Mouse (Mus musculus) MEL (cell line): ENCODE measurements at regions not wholly inside any gene's neighbourhood (a gene's known extent, or its start where the extent isn't known, plus 50 kb on each side); places are given as distances from the start of the nearest gene placed in this dataset.

Experiments used
- DNase-seq: peaks from one replicate; pipeline ENCODE4 v3.0.0; 2011; ENCODE audit warnings: low read depth, low spot score
- H3K27ac ChIP-seq: 2 replicates; pipeline ENCODE4 v1.5.1; 2012; ENCODE audit warnings: low read depth, mild to moderate bottlenecking, control low read depth, low read length, moderate library complexity; ENCODE audit not compliant: control insufficient read depth
- H3K27me3 ChIP-seq, 2 experiments: fragments of 150-350 bp in 1 of 2; sonication (generic) in 1 of 2; 2 replicates each; pipeline ENCODE4 v1.6.1; 2012; ENCODE audit warnings: low read length in 2 of 2, mild to moderate bottlenecking in 2 of 2, improper control_type of control experiment in 1 of 2, moderate library complexity in 1 of 2; ENCODE audit not compliant: insufficient read depth in 2 of 2, control insufficient read depth in 1 of 2
- H3K36me3 ChIP-seq, 2 experiments: 2 replicates each; pipeline ENCODE4 v1.6.1; 2012 to 2014; ENCODE audit warnings: low read length in 2 of 2, improper control_type of control experiment in 1 of 2, inconsistent platforms in 1 of 2, mild to moderate bottlenecking in 1 of 2; ENCODE audit not compliant: insufficient read depth in 2 of 2, control insufficient read depth in 1 of 2
- H3K4me1 ChIP-seq, 2 experiments: fragments of 150-350 bp in 1 of 2; sonication (generic) in 1 of 2; 2 replicates each; pipeline ENCODE4 v1.6.1; 2012; ENCODE audit warnings: low read length in 2 of 2, improper control_type of control experiment in 1 of 2, mild to moderate bottlenecking in 1 of 2; ENCODE audit not compliant: insufficient read depth in 2 of 2, control insufficient read depth in 1 of 2
- H3K4me3 ChIP-seq, 2 experiments: fragments of 150-350 bp in 1 of 2; sonication (generic) in 1 of 2; 2 replicates each; pipeline ENCODE4 v1.5.1; 2012; ENCODE audit warnings: low read depth in 2 of 2, low read length in 2 of 2, mild to moderate bottlenecking in 2 of 2, moderate library complexity in 2 of 2, control low read depth in 1 of 2, improper control_type of control experiment in 1 of 2; ENCODE audit not compliant: control insufficient read depth in 1 of 2, insufficient read depth in 1 of 2
- H3K79me2 ChIP-seq: 2 replicates; pipeline ENCODE4 v1.6.1; 2012; ENCODE audit warnings: mild to moderate bottlenecking, low read length, moderate library complexity; ENCODE audit not compliant: control insufficient read depth, poor library complexity, insufficient read depth
- H3K9ac ChIP-seq: 2 replicates; pipeline ENCODE4 v1.6.1; 2012; ENCODE audit warnings: low read depth, mild to moderate bottlenecking, control low read depth, low read length, moderate library complexity; ENCODE audit not compliant: control insufficient read depth, poor library complexity, severe bottlenecking
- H3K9me3 ChIP-seq: fragments of 150-350 bp; sonication (generic); replicated peaks from 2 replicates; pipeline ENCODE4 v1.6.1; 2012; ENCODE audit warnings: mild to moderate bottlenecking, low read length, improper control_type of control experiment, moderate library complexity; ENCODE audit not compliant: insufficient read depth
- BHLHE40 ChIP-seq: IDR thresholded peaks from 2 replicates; pipeline ENCODE4 v1.6.1; 2012; ENCODE audit warnings: low read depth, mild to moderate bottlenecking, inconsistent platforms, low read length, improper control_type of control experiment, borderline replicate concordance
- CTCF ChIP-seq, 3 experiments: IDR thresholded peaks in 2 of 3; conservative IDR thresholded peaks in 1 of 3; 2 replicates each; pipeline ENCODE4 v1.5.1; 2011 to 2012; ENCODE audit warnings: low read length in 3 of 3, low read depth in 2 of 3, mild to moderate bottlenecking in 2 of 3, improper control_type of control experiment in 1 of 3, inconsistent platforms in 1 of 3, mixed read lengths in 1 of 3, moderate library complexity in 1 of 3; ENCODE audit not compliant: control insufficient read depth in 1 of 3, insufficient read depth in 1 of 3, poor library complexity in 1 of 3, severe bottlenecking in 1 of 3
- EP300 ChIP-seq, 2 experiments: IDR thresholded peaks; 2 replicates each; pipeline ENCODE4 v1.6.1; 2011; ENCODE audit warnings: improper control_type of control experiment in 2 of 2, low read length in 2 of 2, low read depth in 1 of 2, mild to moderate bottlenecking in 1 of 2
- ETS1 ChIP-seq: IDR thresholded peaks from 2 replicates; pipeline ENCODE4 v1.6.1; 2012; ENCODE audit warnings: low read depth, mild to moderate bottlenecking, inconsistent platforms, low read length, improper control_type of control experiment, moderate library complexity
- GABPA ChIP-seq: IDR thresholded peaks from 2 replicates; pipeline ENCODE4 v1.6.1; 2012; ENCODE audit warnings: low read depth, mild to moderate bottlenecking, inconsistent platforms, low read length, improper control_type of control experiment, moderate library complexity
- GATA1 ChIP-seq: IDR thresholded peaks from 2 replicates; pipeline ENCODE4 v1.6.1; 2011; ENCODE audit warnings: low read depth, low read length, improper control_type of control experiment
- JUND ChIP-seq: IDR thresholded peaks from 2 replicates; pipeline ENCODE4 v1.6.1; 2011; ENCODE audit warnings: low read depth, mild to moderate bottlenecking, improper control_type of control experiment, low read length
- KAT2A ChIP-seq: conservative IDR thresholded peaks from 2 replicates; pipeline ENCODE4 v1.6.1; 2012; ENCODE audit warnings: low read depth, low read length, improper control_type of control experiment, inconsistent platforms
- MAFK ChIP-seq: IDR thresholded peaks from 2 replicates; pipeline ENCODE4 v1.6.1; 2011; ENCODE audit warnings: low read depth, mild to moderate bottlenecking, low read length, improper control_type of control experiment, borderline replicate concordance
- MAX ChIP-seq: IDR thresholded peaks from 2 replicates; pipeline ENCODE4 v1.6.1; 2011; ENCODE audit warnings: low read length, improper control_type of control experiment
- MXI1 ChIP-seq: IDR thresholded peaks from 2 replicates; pipeline ENCODE4 v1.6.1; 2011; ENCODE audit warnings: mild to moderate bottlenecking, low read depth, low read length, improper control_type of control experiment
- MYB ChIP-seq: IDR thresholded peaks from 2 replicates; pipeline ENCODE4 v1.6.1; 2011; ENCODE audit warnings: mild to moderate bottlenecking, low read depth, low read length, improper control_type of control experiment
- NELFE ChIP-seq: IDR thresholded peaks from 2 replicates; pipeline ENCODE4 v1.6.1; 2011; ENCODE audit warnings: low read depth, low read length, improper control_type of control experiment
- POLR2A ChIP-seq, 2 experiments: IDR thresholded peaks; 2 replicates each; pipeline ENCODE4 v1.6.1; 2011 to 2012; ENCODE audit warnings: low read length in 2 of 2, mild to moderate bottlenecking in 2 of 2, control low read depth in 1 of 2, improper control_type of control experiment in 1 of 2, low read depth in 1 of 2, moderate library complexity in 1 of 2; ENCODE audit not compliant: control insufficient read depth in 1 of 2, insufficient read depth in 1 of 2, poor library complexity in 1 of 2
- POLR2AphosphoS2 ChIP-seq: IDR thresholded peaks from 2 replicates; pipeline ENCODE4 v1.6.1; 2011; ENCODE audit warnings: low read length, improper control_type of control experiment
- POLR2AphosphoS5 ChIP-seq: IDR thresholded peaks from 2 replicates; pipeline ENCODE4 v1.6.1; 2012; ENCODE audit warnings: low read depth, borderline replicate concordance, mild to moderate bottlenecking, inconsistent platforms, low read length, moderate library complexity, mixed read lengths
- RAD21 ChIP-seq: IDR thresholded peaks from 2 replicates; pipeline ENCODE4 v1.6.1; 2011; ENCODE audit warnings: mild to moderate bottlenecking, low read depth, low read length, improper control_type of control experiment
- SIN3A ChIP-seq: IDR thresholded peaks from 2 replicates; pipeline ENCODE4 v1.6.1; 2012; ENCODE audit warnings: low read length, improper control_type of control experiment, inconsistent platforms
- SMC3 ChIP-seq: IDR thresholded peaks from 2 replicates; pipeline ENCODE4 v1.6.1; 2011; ENCODE audit warnings: low read depth, low read length, improper control_type of control experiment
- TAL1 ChIP-seq: IDR thresholded peaks from 2 replicates; pipeline ENCODE4 v1.6.1; 2012; ENCODE audit warnings: mild to moderate bottlenecking, inconsistent platforms, low read length, moderate library complexity, mixed read lengths
- TBP ChIP-seq: IDR thresholded peaks from 2 replicates; pipeline ENCODE4 v1.8.0; 2011; ENCODE audit warnings: low read depth, low read length, improper control_type of control experiment
- TCF12 ChIP-seq: IDR thresholded peaks from 2 replicates; pipeline ENCODE4 v1.6.1; 2014; ENCODE audit warnings: low read depth, mild to moderate bottlenecking, inconsistent platforms, low read length, improper control_type of control experiment, moderate library complexity
- UBTF ChIP-seq: IDR thresholded peaks from 2 replicates; pipeline ENCODE4 v1.6.1; 2012; ENCODE audit warnings: low read depth, mild to moderate bottlenecking, inconsistent platforms, low read length, improper control_type of control experiment, moderate library complexity, borderline replicate concordance; ENCODE audit not compliant: insufficient read depth
- USF1 ChIP-seq: IDR thresholded peaks from 2 replicates; pipeline ENCODE4 v1.6.1; 2014; ENCODE audit warnings: low read depth, mild to moderate bottlenecking, inconsistent platforms, low read length, improper control_type of control experiment, moderate library complexity
- USF2 ChIP-seq, 2 experiments: IDR thresholded peaks; 2 replicates each; pipeline ENCODE4 v1.6.1; 2011 to 2012; ENCODE audit warnings: improper control_type of control experiment in 2 of 2, low read length in 2 of 2, borderline replicate concordance in 1 of 2, inconsistent platforms in 1 of 2, low read depth in 1 of 2, mild to moderate bottlenecking in 1 of 2; ENCODE audit not compliant: insufficient read depth in 1 of 2
- ZC3H11A ChIP-seq: IDR thresholded peaks from 2 replicates; pipeline ENCODE4 v1.6.1; 2012; ENCODE audit warnings: low read depth, mild to moderate bottlenecking, inconsistent platforms, low read length, improper control_type of control experiment

- TF ChIP-seq MAX, result no peak
- no peak for TF ChIP-seq POLR2A (IDR thresholded peaks at IDR 0.05; ENCODE audit: control insufficient read depth in 1 of 2, insufficient read depth in 1 of 2, low read depth in 1 of 2, low read length in 2 of 2, poor library complexity in 1 of 2)
- no peak for TF ChIP-seq KAT2A
- no peak for TF ChIP-seq TCF12
Measured at GRCm38 (mm10) chr19:14742361-14742760, 144.5 kb upstream of the Tle4 start.

DNA sequence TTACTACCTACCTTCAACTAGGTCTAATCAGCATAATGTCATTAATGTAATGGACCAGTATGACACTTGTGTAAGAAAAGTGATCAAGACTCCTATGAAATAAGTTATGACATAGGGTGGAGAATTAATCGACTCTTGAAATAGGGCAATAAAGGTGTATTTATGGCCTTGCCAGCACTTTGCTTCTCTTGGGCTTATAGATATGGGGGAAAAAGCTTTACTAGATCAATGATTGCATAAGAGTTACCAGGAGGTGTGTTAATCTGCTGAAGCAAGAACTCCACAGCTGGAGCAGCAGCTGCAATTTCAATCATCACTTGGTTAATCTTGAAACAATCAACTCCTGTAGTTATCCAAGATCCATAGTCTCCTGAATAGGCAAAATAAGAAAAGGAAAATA lies 143.1 kb upstream of the Tle4 start:
- Histone ChIP-seq H3K27ac (no peak overlapping the region), H3K9ac (no peak overlapping the region), H3K4me3 (no peak overlapping the region), H3K4me1 (no peaks in the 10 kb centered on the region)
- no peak for TF ChIP-seq JUND
- no peak for TF ChIP-seq TCF12
- no peak for TF ChIP-seq NELFE
- TF ChIP-seq MAX, result no peak
- TF ChIP-seq MYB, result no peak
- TF ChIP-seq BHLHE40, result no peak
- TF ChIP-seq TBP, result no peak
- no peak for TF ChIP-seq SMC3
- TF ChIP-seq USF2 (IDR thresholded peaks at IDR 0.05; ENCODE audit: borderline replicate concordance in 1 of 2, insufficient read depth in 1 of 2, low read depth in 1 of 2, low read length in 2 of 2), result no peak
- TF ChIP-seq TAL1, result no peak
- no peak for TF ChIP-seq SIN3A
- no peak for TF ChIP-seq GABPA
- TF ChIP-seq EP300 (IDR thresholded peaks at IDR 0.05; ENCODE audit: low read depth in 1 of 2, low read length in 2 of 2), result no peak
- no peak for TF ChIP-seq USF1
- TF ChIP-seq, all 39 proteins: peak for 0
- no peaks in the 10 kb centered on the region for H3K79me2 ChIP-seq
- H3K36me3 ChIP-seq, result no peaks in the 10 kb centered on the region
- DNase-seq, result no peak
- no peaks in the 10 kb centered on the region for H3K9me3 ChIP-seq
- H3K27me3 ChIP-seq, result no peaks in the 10 kb centered on the region

More at GRCm38 (mm10) chr19:14742361-14742760, 144.5 kb upstream of the Tle4 start:
- H3K9ac ChIP-seq, result no peak overlapping the region
- no peaks in the 10 kb centered on the region for H3K27me3 ChIP-seq
- no peaks in the 10 kb centered on the region for H3K4me1 ChIP-seq
- no peaks in the 10 kb centered on the region for H3K9me3 ChIP-seq
- no peak overlapping the region for H3K27ac ChIP-seq
- no peak overlapping the region for H3K4me3 ChIP-seq
- H3K36me3 ChIP-seq, result no peaks in the 10 kb centered on the region
- no peaks in the 10 kb centered on the region for H3K79me2 ChIP-seq
- no peak for DNase-seq

DNA sequence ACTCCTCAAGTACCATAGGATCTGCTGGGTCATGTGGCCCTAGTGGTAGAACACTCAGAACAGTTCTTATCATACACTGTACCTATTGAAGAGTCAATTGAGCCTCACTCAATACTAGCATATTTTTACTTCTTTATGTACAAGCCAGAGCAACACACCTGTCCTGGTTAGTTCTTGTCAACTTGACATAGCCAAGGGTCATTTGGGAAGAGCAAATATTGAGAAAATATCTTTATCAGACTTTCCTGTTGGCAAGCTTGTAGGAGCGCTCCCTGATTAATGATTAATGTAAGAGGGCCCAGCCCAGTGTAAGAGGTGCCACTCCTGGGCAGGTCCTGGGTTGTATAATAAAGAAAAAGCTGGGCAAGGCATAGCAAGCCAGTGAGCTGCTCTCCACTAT lies 142.3 kb upstream of the Tle4 start:
- TF ChIP-seq MAX (no peak), KAT2A (no peak), MAFK (no peak), POLR2AphosphoS5 (no peak), GATA1 (no peak), ZC3H11A (no peak), GABPA (no peak), MXI1 (no peak), POLR2A (IDR thresholded peaks at IDR 0.05; ENCODE audit: control insufficient read depth in 1 of 2, insufficient read depth in 1 of 2, low read depth in 1 of 2, low read length in 2 of 2, poor library complexity in 1 of 2) (no peak), POLR2AphosphoS2 (no peak), UBTF (no peak), BHLHE40 (no peak), TBP (no peak), RAD21 (no peak), MYB (no peak), CTCF (IDR thresholded peaks at IDR 0.05 in 2 of 3, conservative IDR thresholded peaks at IDR 0.05 in 1 of 3; ENCODE audit: control insufficient read depth in 1 of 3, insufficient read depth in 1 of 3, low read depth in 2 of 3, low read length in 3 of 3, poor library complexity in 1 of 3, severe bottlenecking in 1 of 3) (no peak), ETS1 (no peak)
- TF ChIP-seq, all 39 proteins: peak for 0
- Histone ChIP-seq H3K79me2 (no peaks in the 10 kb centered on the region), H3K9me3 (no peaks in the 10 kb centered on the region), H3K36me3 (no peaks in the 10 kb centered on the region), H3K9ac (no peak overlapping the region), H3K27ac (no peak overlapping the region), H3K27me3 (no peaks in the 10 kb centered on the region), H3K4me1 (no peaks in the 10 kb centered on the region), H3K4me3 (no peak overlapping the region)
- no peak for DNase-seq
